Comparison of ENCODE assay signal across 24 mouse cellular contexts in the genomic region with DNA sequence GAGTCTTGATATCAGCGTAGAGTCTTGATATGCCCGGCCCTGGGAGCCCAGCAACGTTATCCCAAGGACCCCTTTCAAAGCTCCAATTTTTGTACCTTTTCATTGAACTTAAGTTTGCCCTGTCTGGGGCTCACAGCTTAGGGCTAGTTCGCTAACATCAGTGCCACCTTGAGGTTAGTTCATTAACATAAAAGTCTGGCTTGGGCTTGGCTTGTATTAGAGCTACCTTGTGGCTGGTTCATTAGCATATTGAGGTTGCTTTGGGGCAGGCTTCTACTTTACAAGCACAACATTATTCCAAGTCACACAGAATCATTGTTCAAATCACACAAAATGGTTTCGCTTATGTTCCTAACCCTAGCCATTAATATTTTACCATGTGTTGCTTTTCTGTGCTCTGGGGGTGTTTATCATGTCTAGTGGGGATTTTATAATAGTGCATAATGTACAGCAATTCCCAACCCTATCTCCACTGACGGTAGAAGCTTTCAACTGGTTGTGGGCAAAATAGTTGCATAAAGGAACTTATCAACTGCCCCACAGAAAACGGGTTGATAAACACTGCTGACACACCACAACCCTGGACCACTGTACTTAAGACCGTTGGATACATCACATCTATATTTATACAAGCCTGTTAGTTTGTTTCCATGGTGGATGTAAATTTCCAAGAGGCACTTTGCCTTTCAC. TPM values are rescaled to one million over a fixed set of nuclear protein-coding genes. Genes with fewer than 3 reads are reported as not detected.
DNase-seq lines count a peak whose midpoint lies in the region; ATAC-seq and TF ChIP-seq lines count a peak whose summit lies in the region.
"Had no signal": no experiment of that assay in that cellular context is flagged by ENCODE, and none has a peak within 500 bp of the region (broad histone marks: within the 10 kb centered on the region; RNA-seq: fewer than 3 reads in every experiment).

No protein-coding gene starts in this region.

- H3K36me3 ChIP-seq in heart, postnatal 0 days (replicated peaks; ENCODE audit: control insufficient read depth, insufficient read depth, low read length), result no peaks in the 10 kb centered on the region
- H3K36me3 ChIP-seq: embryonic facial prominence, embryonic 10.5 days; embryonic facial prominence, embryonic 12.5 days; forebrain, embryonic 15.5 days; G1E had no signal

- 0 out of 2 replicates have a peak, but pooled peaks cover 4% of the 10 kb centered on the region for H3K4me1 ChIP-seq in heart, postnatal 0 days (ENCODE audit: control insufficient read depth, insufficient read depth)
- H3K4me1 ChIP-seq: embryonic facial prominence, embryonic 12.5 days had no signal

- TF ChIP-seq CTCF in heart, postnatal 0 days (IDR thresholded peaks at IDR 0.05; ENCODE audit: low read depth), result no peak

- no peak for ATAC-seq in heart, postnatal 0 days (ENCODE audit: insufficient read depth, low read depth)
- peak; percentile 71 for ATAC-seq in common myeloid progenitor, adult 5-6 weeks (replicated peaks; ENCODE audit: low read depth, poor library complexity, severe bottlenecking)
- peak; percentile 74 for ATAC-seq in megakaryocyte-erythroid progenitor cell, adult 5-6 weeks (replicated peaks; ENCODE audit: low FRiP score, low TSS enrichment, poor library complexity, severe bottlenecking)
- ATAC-seq: activated CD4-positive, CD25-positive, alpha-beta regulatory T cell, adult 4 months; CD4-positive, CD25-positive, alpha-beta regulatory T cell, adult 4 months; forebrain, embryonic 13.5 days; forebrain, embryonic 15.5 days; Patski had no signal

- H3K4me3 ChIP-seq in heart, postnatal 0 days (ENCODE audit: low read depth, low read length), result no peak overlapping the region
- H3K4me3 ChIP-seq: embryonic facial prominence, embryonic 10.5 days; embryonic facial prominence, embryonic 12.5 days; forebrain, embryonic 13.5 days; forebrain, embryonic 15.5 days had no signal

- DNase-seq in heart, postnatal 0 days (ENCODE audit: low spot score), result peak; percentile 18
- DNase-seq in heart, adult 18-20 months, result no peak
- DNase-seq in layer of hippocampus, postnatal 36 days, result no peak
- DNase-seq: adrenal gland, adult 8-10 months; adrenal gland, postnatal 14 days; adrenal gland, postnatal 36 days; B cell, adult 2 months; cerebellum, adult 11-12 months; cerebellum, adult 2 months; cerebellum, adult 9-10 months; cerebellum, postnatal 10 days; cerebellum, postnatal 25 days had no signal

- 61% methylated on average over 8 of the region's 8 CpGs for WGBS in heart, postnatal 0 days

- no peak overlapping the region for H3K9ac ChIP-seq in heart, postnatal 0 days (replicated peaks; ENCODE audit: low read depth, low read length)
- H3K9ac ChIP-seq: embryonic facial prominence, embryonic 12.5 days; forebrain, embryonic 13.5 days; forebrain, embryonic 15.5 days; forebrain, postnatal 0 days had no signal

- TF ChIP-seq EP300 in heart, postnatal 0 days (IDR thresholded peaks at IDR 0.05; ENCODE audit: low read depth), result no peak

- no peaks in the 10 kb centered on the region for H3K27me3 ChIP-seq in heart, postnatal 0 days (ENCODE audit: control insufficient read depth, insufficient read depth, low read length)
- H3K27me3 ChIP-seq: CH12.LX; embryonic facial prominence, embryonic 12.5 days; forebrain, embryonic 13.5 days; forebrain, embryonic 15.5 days; Patski had no signal

- no peak overlapping the region for H3K4me2 ChIP-seq in heart, postnatal 0 days (ENCODE audit: low read depth, low read length)
- H3K4me2 ChIP-seq: embryonic facial prominence, embryonic 12.5 days; forebrain, embryonic 13.5 days; forebrain, embryonic 15.5 days had no signal

- no peak overlapping the region for H3K27ac ChIP-seq in heart, postnatal 0 days (ENCODE audit: low read depth)
- H3K27ac ChIP-seq: embryonic facial prominence, embryonic 10.5 days; embryonic facial prominence, embryonic 12.5 days; forebrain, embryonic 13.5 days; forebrain, embryonic 15.5 days had no signal

- H3K9me3 ChIP-seq in heart, postnatal 0 days (replicated peaks; ENCODE audit: control insufficient read depth, low read length), result no peaks in the 10 kb centered on the region
- H3K9me3 ChIP-seq: embryonic facial prominence, embryonic 10.5 days; embryonic facial prominence, embryonic 12.5 days; forebrain, embryonic 13.5 days; forebrain, embryonic 15.5 days had no signal

RNA-seq across cellular contexts. Expression of gene Dact1, which starts 33.6 kb away (rescaled TPM):
- 17.8 and 18.0 TPM in 2 replicates for total RNA-seq in heart, postnatal 0 days (2014; rRNA removed; ENCODE audit: low replicate concordance)
- polyA plus RNA-seq in heart, postnatal 0 days (2015; fragmentation: Nextera tagmentation; extraction: Ambion mirVana), result 3.9 and 4.7 TPM in 2 replicates
- 1 to 10 TPM; 2.3 to 2.4 TPM for total RNA-seq in heart, adult 18-20 months (2021)
- total RNA-seq in common myeloid progenitor, adult 5-6 weeks (2017), result 0.15 and 0.32 TPM in 2 replicates
- 1.0 and 1.3 TPM in 2 replicates for total RNA-seq in megakaryocyte-erythroid progenitor cell, adult 5-6 weeks (2014; fragmentation: Nextera tagmentation)
- total RNA-seq in megakaryocyte-erythroid progenitor cell, adult 5-6 weeks (2017), result 0.47 and 1.9 TPM in 2 replicates
- total RNA-seq in layer of hippocampus, postnatal 36 days (2021), result 1 to 10 TPM; 7.8 to 8.2 TPM
- polyA plus RNA-seq: CD4-positive, CD25-positive, alpha-beta regulatory T cell, adult 4 months had no signal
